Mouse (Mus musculus): Measurements from ENCODE around the gene Olfr967. TPM values are rescaled to one million over a fixed set of nuclear protein-coding genes. Genes with fewer than 3 reads are reported as not detected.
"Not testable (repeated sequence)": the region's sequence is repeated elsewhere in the genome, so short reads cannot be mapped to it uniquely, and the experiment has no call there.

Olfr967 gene
- not detected for total RNA-seq (2021)

GRCm38 (mm10) chr9:39745949-39746348 lies at the start of gene Olfr967:
Gene Olfr967 (plus strand): TSS chr9:39746249.
- no peak for DNase-seq (ENCODE audit: extremely low spot score in 1 of 2, low spot score in 2 of 2)
- intact Hi-C loops (cut with DNase I): no loop called here

GRCm38 (mm10) chr9:39701123-39701522 lies 44.9 kb upstream of the Olfr967 start:
- DNase-seq (ENCODE audit: extremely low spot score in 1 of 2, low spot score in 2 of 2); intact Hi-C loops (cut with DNase I): not testable (repeated sequence)

- intact Hi-C loops (cut with DNase I): no loop called here
- no peak for DNase-seq (ENCODE audit: extremely low spot score in 1 of 2, low spot score in 2 of 2)
Observed at GRCm38 (mm10) chr9:39707017-39707416, 39.0 kb upstream of the Olfr967 start, which contains the start of gene Olfr149. Gene Olfr149 (minus strand): TSS chr9:39707117.

GRCm38 (mm10) chr9:39708958-39709357 lies 37.1 kb upstream of the Olfr967 start:
- peak in 1 of 2 experiments; percentile 18 for DNase-seq (ENCODE audit: extremely low spot score in 1 of 2, low spot score in 2 of 2)
- intact Hi-C loops (cut with DNase I): no loop called here

GRCm38 (mm10) chr9:39711053-39711452 lies 35.0 kb upstream of the Olfr967 start, which contains the start of gene Olfr965:
Gene Olfr965 (plus strand): TSS chr9:39711353.
- no peak for DNase-seq (ENCODE audit: extremely low spot score in 1 of 2, low spot score in 2 of 2)
- intact Hi-C loops (cut with DNase I): no loop called here

- no peak for DNase-seq (ENCODE audit: extremely low spot score in 1 of 2, low spot score in 2 of 2)
- intact Hi-C loops (cut with DNase I): no loop called here
Observed at GRCm38 (mm10) chr9:39730678-39731077, 15.4 kb upstream of the Olfr967 start, which contains the start of gene Olfr150. Gene Olfr150 (plus strand): TSS chr9:39730978.

- intact Hi-C loops (cut with DNase I): no loop called here
- DNase-seq (ENCODE audit: extremely low spot score in 1 of 2, low spot score in 2 of 2): no peak
Observed at GRCm38 (mm10) chr9:39740741-39741140, 5.3 kb upstream of the Olfr967 start.

GRCm38 (mm10) chr9:39746428-39746827 lies 379 bp downstream of the Olfr967 start:
- intact Hi-C loops (cut with DNase I): no loop called here
- peak in 1 of 2 experiments; percentile 19 for DNase-seq (ENCODE audit: extremely low spot score in 1 of 2, low spot score in 2 of 2)

GRCm38 (mm10) chr9:39783153-39783552 lies 37.1 kb downstream of the Olfr967 start, which contains the start of gene Olfr968:
Gene Olfr968 (minus strand): TSS chr9:39783253.
- no peak for DNase-seq (ENCODE audit: extremely low spot score in 1 of 2, low spot score in 2 of 2)
- intact Hi-C loops (cut with DNase I): no loop called here

- intact Hi-C loops (cut with DNase I): no loop called here
- DNase-seq (ENCODE audit: extremely low spot score in 1 of 2, low spot score in 2 of 2): no peak
Observed at GRCm38 (mm10) chr9:39790558-39790957, 44.5 kb downstream of the Olfr967 start, which contains the start of gene Olfr969. Gene Olfr969 (plus strand): TSS chr9:39790945.

Other genes with a start within 250 kb of the Olfr967 start
- gene Olfr957, start 230.4 kb upstream of the Olfr967 start, total RNA-seq (2021): not detected
- not detected for gene Olfr958, start 192.2 kb upstream of the Olfr967 start, total RNA-seq (2021)
- not detected for gene Olfr959, start 170.7 kb upstream of the Olfr967 start, total RNA-seq (2021)
- 10 to 100 TPM; 21.0 to 26.1 TPM for gene AW551984, start 141.8 kb upstream of the Olfr967 start, total RNA-seq (2021)
- not detected for gene Olfr148, start 135.6 kb upstream of the Olfr967 start, total RNA-seq (2021)
- not detected for gene Olfr960, start 124.9 kb upstream of the Olfr967 start, total RNA-seq (2021)
- not detected for gene Olfr961, start 101.2 kb upstream of the Olfr967 start, total RNA-seq (2021)
- gene Olfr963, start 79.0 kb upstream of the Olfr967 start, total RNA-seq (2021): not detected
- not detected for gene Olfr149, start 39.1 kb upstream of the Olfr967 start, total RNA-seq (2021)
- gene Olfr965, start 34.9 kb upstream of the Olfr967 start, total RNA-seq (2021): not detected
- gene Olfr150, start 15.3 kb upstream of the Olfr967 start, total RNA-seq (2021): not detected
- gene Olfr968, start 37.0 kb downstream of the Olfr967 start, total RNA-seq (2021): not detected
- gene Olfr969, start 44.7 kb downstream of the Olfr967 start, total RNA-seq (2021): not detected
- gene Olfr970, start 62.6 kb downstream of the Olfr967 start, total RNA-seq (2021): not detected
- gene Olfr971, start 90.6 kb downstream of the Olfr967 start, total RNA-seq (2021): not detected
- gene Olfr972, start 120.2 kb downstream of the Olfr967 start, total RNA-seq (2021): not detected
- not detected for gene Olfr229, start 161.1 kb downstream of the Olfr967 start, total RNA-seq (2021)
- not detected for gene Olfr974, start 191.3 kb downstream of the Olfr967 start, total RNA-seq (2021)
- not detected for gene Olfr975, start 205.8 kb downstream of the Olfr967 start, total RNA-seq (2021)
- not detected for gene Olfr976, start 214.9 kb downstream of the Olfr967 start, total RNA-seq (2021)
- gene Olfr978, start 245.9 kb downstream of the Olfr967 start, total RNA-seq (2021): not detected

Data from left cerebral cortex, postnatal 10 days (tissue).